Comparison of ENCODE assay signal across 24 mouse cellular contexts in genomic region chr2:83766878-83767277, GRCm38 (mm10).
"Had no signal": no experiment of that assay in that cellular context is flagged by ENCODE, and none has a peak within 500 bp of the region (broad histone marks: within the 10 kb centered on the region; RNA-seq: fewer than 3 reads in every experiment).

No protein-coding gene starts in this region.

- H3K36me3 ChIP-seq: midbrain, embryonic 12.5 days; midbrain, embryonic 15.5 days; neural tube, embryonic 12.5 days; neural tube, embryonic 15.5 days had no signal

- H3K9me3 ChIP-seq: limb, embryonic 10.5 days; limb, embryonic 13.5 days; liver, embryonic 12.5 days; liver, embryonic 15.5 days; lung, embryonic 15.5 days; midbrain, embryonic 12.5 days; midbrain, embryonic 15.5 days; neural tube, embryonic 12.5 days; neural tube, embryonic 15.5 days had no signal

- H3K27ac ChIP-seq: layer of hippocampus, adult 2 months; limb, embryonic 10.5 days; limb, embryonic 13.5 days; liver, embryonic 12.5 days; liver, embryonic 15.5 days; lung, embryonic 15.5 days; midbrain, embryonic 12.5 days; midbrain, embryonic 15.5 days; neural tube, embryonic 12.5 days; neural tube, embryonic 15.5 days; stomach, postnatal 0 days had no signal

- H3K4me3 ChIP-seq: layer of hippocampus, adult 2 months; limb, embryonic 10.5 days; limb, embryonic 13.5 days; liver, embryonic 12.5 days; liver, embryonic 15.5 days; lung, embryonic 15.5 days; midbrain, embryonic 12.5 days; midbrain, embryonic 15.5 days; neural tube, embryonic 12.5 days; neural tube, embryonic 15.5 days had no signal

- H3K27me3 ChIP-seq: limb, embryonic 13.5 days; liver, embryonic 12.5 days; liver, embryonic 15.5 days; lung, embryonic 15.5 days; midbrain, embryonic 12.5 days; midbrain, embryonic 15.5 days; neural tube, embryonic 12.5 days; neural tube, embryonic 15.5 days had no signal

- ATAC-seq: liver, embryonic 12.5 days; midbrain, embryonic 15.5 days had no signal

- DNase-seq: kidney, adult 9 months; kidney, postnatal 25 days; layer of hippocampus, adult 9-11 months; liver; lung, adult 18-20 months; lung, postnatal 10 days; lung, postnatal 36 days; retina, postnatal 1 day; right cerebral cortex, postnatal 25 days; spleen, adult 18-20 months; thymus, adult 2 months; thymus, postnatal 14 days; thymus, postnatal 4 days had no signal

- H3K9ac ChIP-seq: limb, embryonic 13.5 days; liver, embryonic 12.5 days; liver, embryonic 15.5 days; lung, embryonic 15.5 days; midbrain, embryonic 12.5 days; midbrain, embryonic 15.5 days; neural tube, embryonic 12.5 days; neural tube, embryonic 15.5 days had no signal

- H3K4me1 ChIP-seq: limb, embryonic 10.5 days; limb, embryonic 13.5 days; liver, embryonic 15.5 days; lung, embryonic 15.5 days; midbrain, embryonic 12.5 days; midbrain, embryonic 15.5 days; neural tube, embryonic 12.5 days; neural tube, embryonic 15.5 days had no signal

- H3K4me2 ChIP-seq: limb, embryonic 13.5 days; liver, embryonic 12.5 days; liver, embryonic 15.5 days; lung, embryonic 15.5 days; midbrain, embryonic 12.5 days; midbrain, embryonic 15.5 days; neural tube, embryonic 12.5 days; neural tube, embryonic 15.5 days had no signal
